Mouse (Mus musculus): ENCODE data around the gene Racgap1.

DNA sequence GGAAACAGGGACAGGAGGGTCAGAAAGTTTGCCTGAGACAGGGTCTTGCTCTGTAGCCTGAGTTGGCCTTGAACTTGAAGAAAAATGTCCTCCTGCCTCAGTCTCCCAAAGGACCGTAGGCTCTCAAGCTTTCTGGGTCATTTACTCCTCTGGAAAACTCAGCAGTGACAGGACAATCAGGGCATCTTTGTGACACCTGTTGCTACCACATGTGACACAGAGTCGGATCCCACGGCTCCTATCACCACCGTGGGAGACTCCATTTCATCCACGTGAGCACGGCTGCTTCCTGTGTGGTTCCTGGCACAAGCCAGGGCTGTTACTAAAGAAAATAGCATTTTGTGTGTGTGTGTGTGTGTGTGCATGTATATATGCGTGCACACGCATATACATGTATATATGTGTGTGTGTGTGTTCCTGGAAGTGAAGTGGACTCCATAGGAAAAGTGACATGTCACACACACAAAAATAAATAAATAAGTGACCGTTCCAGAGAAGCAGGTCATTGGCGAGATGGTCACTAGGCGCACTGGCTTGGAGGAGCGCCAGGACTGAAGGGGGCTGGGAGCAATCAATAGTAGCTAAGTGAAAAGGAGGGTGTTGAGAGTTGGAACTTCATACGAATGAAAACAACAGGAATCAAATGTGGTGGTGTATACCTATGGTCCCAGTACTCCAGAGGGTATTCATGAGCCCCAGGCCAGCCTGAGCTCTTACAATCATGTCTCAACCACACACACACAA is 42.9 kb downstream of the Racgap1 start:
- TF ChIP-seq CTCF (IDR thresholded peaks at IDR 0.05; ENCODE audit: low read depth) (no peak), EP300 (IDR thresholded peaks at IDR 0.05; ENCODE audit: low read depth) (no peak)

Data from liver, postnatal 0 days (tissue).